Mouse (Mus musculus) intestine, embryonic 16.5 days (tissue): ENCODE results near the gene Ccdc71. TPM values are rescaled to one million over a fixed set of nuclear protein-coding genes. Genes with fewer than 3 reads are reported as not detected.

ENCODE experiments used
- ATAC-seq: fragments of 200-750 bp; cut with Nextera tagmentation; 2 replicates; pipeline ENCODE4 v1.8.0; 2017; ENCODE audit warnings: moderate TSS enrichment, moderate library complexity
- H3K27ac ChIP-seq: fragments of 300-500 bp; sonication (generic); 2 replicates; pipeline ENCODE4 v1.5.1; 2014; ENCODE audit warnings: mild to moderate bottlenecking, low read length
- H3K27me3 ChIP-seq: fragments of 300-500 bp; sonication (generic); replicated peaks from 2 replicates; pipeline ENCODE4 v1.6.1; 2014; ENCODE audit warnings: low read length, control low read depth, mixed read lengths; ENCODE audit not compliant: control insufficient read depth, insufficient read depth
- H3K36me3 ChIP-seq: fragments of 300-500 bp; sonication (generic); 2 replicates; pipeline ENCODE4 v1.6.1; 2014; ENCODE audit warnings: low read length, control low read depth; ENCODE audit not compliant: control insufficient read depth, insufficient read depth
- H3K4me1 ChIP-seq: fragments of 300-500 bp; sonication (generic); 2 replicates; pipeline ENCODE4 v1.6.1; 2014; ENCODE audit warnings: low read length, control low read depth, mixed read lengths; ENCODE audit not compliant: control insufficient read depth, insufficient read depth
- H3K4me2 ChIP-seq: fragments of 300-500 bp; sonication (generic); 2 replicates; pipeline ENCODE4 v1.6.1; 2014; ENCODE audit warnings: low read depth, low read length, control low read depth
- H3K4me3 ChIP-seq: fragments of 300-500 bp; sonication (generic); 2 replicates; pipeline ENCODE4 v1.5.1; 2014; ENCODE audit warnings: mild to moderate bottlenecking, low read length
- H3K9ac ChIP-seq: fragments of 300-500 bp; sonication (generic); 2 replicates; pipeline ENCODE4 v1.6.1; 2014; ENCODE audit warnings: low read depth, low read length
- H3K9me3 ChIP-seq: fragments of 300-500 bp; sonication (generic); 2 replicates; pipeline ENCODE4 v1.6.1; 2016; ENCODE audit warnings: low read length, control low read depth; ENCODE audit not compliant: control insufficient read depth
- WGBS: fragments of 180-500 bp; shearing (Covaris S2); extraction: QIAGEN DNeasy Blood & Tissue Kit; methylation state at CpG from one replicate; pipeline ENCODE4 v1.1.7; 2014; 5-methylcytosine and 5-hydroxymethylcytosine counted together
- polyA plus RNA-seq: library from polyadenylated mRNA; unstranded; fragments of >200 nt; fragmentation: Nextera tagmentation; extraction: Ambion mirVana; gene quantifications from 2 replicates; pipeline ENCODE4 v1.2.1, GENCODE M21; 2015

Ccdc71 gene
- polyA plus RNA-seq, 1 experiment from 2014 or later = 53.5 TPM

DNA sequence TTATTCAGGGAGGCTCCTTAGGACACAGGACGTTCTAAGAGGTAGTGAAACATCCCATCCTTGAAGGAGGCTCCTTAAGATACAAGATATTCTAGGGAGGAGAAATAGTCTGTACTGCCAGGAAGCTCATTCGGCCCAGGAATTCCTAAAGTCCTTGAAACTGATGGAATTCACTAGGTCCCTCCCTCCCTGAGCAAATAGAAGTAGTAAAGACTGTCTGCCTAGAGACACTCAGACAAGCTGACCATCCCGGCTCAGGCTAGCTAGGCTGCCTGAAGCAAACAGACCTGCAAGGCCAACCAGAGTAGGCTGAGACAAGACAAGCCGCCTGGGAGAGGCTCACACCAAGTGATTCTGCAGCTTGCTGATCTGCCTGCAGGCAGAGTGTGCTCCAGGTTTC is 9.5 kb downstream of the Ccdc71 start:
- Histone ChIP-seq H3K4me3 (no peak overlapping the region), H3K4me2 (no peak overlapping the region), H3K4me1 (no peaks in the 10 kb centered on the region), H3K9me3 (no peaks in the 10 kb centered on the region), H3K27me3 (no peaks in the 10 kb centered on the region), H3K9ac (no peak overlapping the region), H3K27ac (0 out of 2 replicates have a peak overlapping the region, but pooled peaks have one; percentile 33), H3K36me3 (no peaks in the 10 kb centered on the region)
- ATAC-seq = no peak
- WGBS = 43% methylated on average over 4 of the region's 4 CpGs

DNA sequence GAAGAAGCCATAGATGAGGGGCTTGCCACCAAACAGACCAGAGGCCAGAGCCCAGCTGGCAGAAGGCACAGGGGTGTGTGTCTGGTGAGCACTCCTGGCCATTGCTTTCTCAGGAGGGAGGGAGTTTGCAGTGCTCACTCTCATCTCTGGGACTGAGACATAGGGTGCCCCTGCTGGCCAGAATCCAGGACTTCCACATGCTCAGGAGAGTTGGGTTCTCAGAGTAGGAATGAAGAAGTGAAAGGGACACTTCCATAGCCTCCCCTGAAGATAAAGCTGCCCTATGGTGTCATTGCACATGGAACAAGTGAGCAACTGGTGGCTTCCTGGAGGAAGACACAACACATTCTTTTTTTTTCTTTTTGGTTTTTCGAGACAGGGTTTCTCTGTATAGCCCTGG is 14.2 kb downstream of the Ccdc71 start:
- H3K4me3 ChIP-seq = no peak overlapping the region
- no peak overlapping the region for H3K9ac ChIP-seq
- H3K4me1 ChIP-seq = peaks cover 7% of the 10 kb centered on the region
- H3K36me3 ChIP-seq = no peaks in the 10 kb centered on the region
- H3K27me3 ChIP-seq = no peaks in the 10 kb centered on the region
- no peak for ATAC-seq
- no peak overlapping the region for H3K27ac ChIP-seq
- no peak overlapping the region for H3K4me2 ChIP-seq
- WGBS = 83% methylated on average over 1 of the region's 1 CpGs
- no peaks in the 10 kb centered on the region for H3K9me3 ChIP-seq

- Histone ChIP-seq H3K4me3 (peak overlapping the region; percentile 48), H3K36me3 (peaks cover 8% of the 10 kb centered on the region), H3K27me3 (no peaks in the 10 kb centered on the region), H3K4me2 (peak overlapping the region; percentile 58), H3K9me3 (no peaks in the 10 kb centered on the region), H3K9ac (peak overlapping the region; percentile 61), H3K27ac (peak overlapping the region; percentile 61), H3K4me1 (peaks cover 20% of the 10 kb centered on the region)
- ATAC-seq = peak; percentile 82
- under 1% methylated on average over 20 of the region's 20 CpGs for WGBS
Observed at GRCm38 (mm10) chr9:108478638-108479156, 18.4 kb downstream of the Ccdc71 start.

DNA sequence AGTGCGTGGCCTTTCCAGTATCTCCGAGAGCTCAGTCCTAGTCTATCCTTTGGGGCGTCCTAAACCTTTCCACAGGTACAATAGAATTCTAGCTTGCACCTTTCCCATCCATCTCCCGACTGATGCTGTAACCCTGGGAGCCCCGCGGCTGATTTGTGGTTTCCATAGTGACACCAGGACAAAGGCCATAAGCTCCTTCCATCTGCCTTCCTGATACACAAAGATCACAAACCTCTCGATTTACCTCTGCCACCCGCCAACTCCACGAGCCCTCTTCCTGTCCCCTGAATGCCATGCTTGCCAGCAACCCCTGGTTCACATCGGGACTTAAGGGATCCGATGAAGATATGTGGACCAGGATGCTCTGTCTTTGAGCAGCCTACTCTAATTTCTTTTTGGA is 18.9 kb downstream of the Ccdc71 start:
- WGBS = 34% methylated on average over 11 of the region's 11 CpGs
- H3K9me3 ChIP-seq = no peaks in the 10 kb centered on the region
- H3K27me3 ChIP-seq = no peaks in the 10 kb centered on the region
- H3K4me2 ChIP-seq = peak overlapping the region; percentile 58
- H3K36me3 ChIP-seq = peaks cover 11% of the 10 kb centered on the region
- peak overlapping the region; percentile 61 for H3K9ac ChIP-seq
- ATAC-seq = peak; percentile 10; the same call in 1 of the 2 replicates
- peak overlapping the region; percentile 61 for H3K27ac ChIP-seq
- H3K4me1 ChIP-seq = peaks cover 20% of the 10 kb centered on the region
- peak overlapping the region; percentile 57 for H3K4me3 ChIP-seq

DNA sequence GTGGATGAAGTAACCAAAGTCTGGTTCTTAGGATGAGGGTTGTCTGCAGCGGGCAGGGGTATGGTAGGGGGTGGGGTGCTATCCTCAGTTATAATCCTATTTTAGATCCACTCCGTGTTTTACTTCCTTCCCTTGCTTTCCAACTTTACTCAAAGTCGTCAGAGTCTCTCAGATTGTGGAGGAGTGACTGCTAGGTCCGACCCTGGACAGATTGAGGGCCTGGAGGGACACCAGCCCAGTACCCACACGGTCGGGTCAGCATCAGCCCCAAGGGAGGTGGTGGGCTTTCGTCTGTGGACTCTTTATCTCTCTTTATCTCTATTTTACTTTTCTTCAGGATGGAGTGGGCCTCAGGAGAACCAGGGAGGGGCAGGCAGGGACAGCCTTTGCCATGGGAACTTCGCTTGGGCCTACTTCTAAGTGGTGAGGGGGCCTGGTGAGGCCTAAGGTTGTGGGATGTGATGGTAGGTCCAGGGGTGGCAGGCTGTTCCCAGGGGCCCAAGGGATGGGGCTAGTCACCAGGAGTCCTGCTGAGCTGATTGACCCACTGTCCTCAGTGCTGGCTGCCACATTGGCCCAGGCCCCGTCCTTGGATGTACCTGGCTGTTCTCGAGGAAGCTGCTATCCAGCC is 19.5 kb downstream of the Ccdc71 start, which contains the start of gene Lamb2:
Lamb2 (plus strand) TSS at position 16 of the 631 bp plus-strand sequence.
- peaks cover 20% of the 10 kb centered on the region for H3K4me1 ChIP-seq
- no peaks in the 10 kb centered on the region for H3K9me3 ChIP-seq
- H3K9ac ChIP-seq = peak within 1 kb of the TSS; percentile 66
- peak; percentile 57 for ATAC-seq
- peaks cover 13% of the 10 kb centered on the region for H3K36me3 ChIP-seq
- H3K4me3 ChIP-seq = peak within 1 kb of the TSS; percentile 57
- H3K4me2 ChIP-seq = peak within 1 kb of the TSS; percentile 58
- 6% methylated on average over 10 of the region's 10 CpGs for WGBS
- peak within 1 kb of the TSS; percentile 61 for H3K27ac ChIP-seq
- H3K27me3 ChIP-seq = no peaks in the 10 kb centered on the region

- no peak for ATAC-seq
Observed at GRCm38 (mm10) chr9:108480813-108481519, 20.6 kb downstream of the Ccdc71 start.

GRCm38 (mm10) chr9:108481520-108482210 is 21.3 kb downstream of the Ccdc71 start:
- no peak overlapping the region for H3K4me3 ChIP-seq
- no peaks in the 10 kb centered on the region for H3K27me3 ChIP-seq
- H3K9ac ChIP-seq = no peak overlapping the region
- H3K27ac ChIP-seq = no peak overlapping the region
- peaks cover 18% of the 10 kb centered on the region for H3K36me3 ChIP-seq
- no peak overlapping the region for H3K4me2 ChIP-seq
- H3K4me1 ChIP-seq = peaks cover 20% of the 10 kb centered on the region
- no peak for ATAC-seq
- 89% methylated on average over 19 of the region's 19 CpGs for WGBS
- no peaks in the 10 kb centered on the region for H3K9me3 ChIP-seq

More at GRCm38 (mm10) chr9:108480813-108481519, 20.6 kb downstream of the Ccdc71 start:
- Histone ChIP-seq H3K36me3 (peaks cover 14% of the 10 kb centered on the region), H3K4me2 (peak overlapping the region; percentile 58; the same call in 1 of the 2 replicates), H3K27me3 (no peaks in the 10 kb centered on the region), H3K9me3 (no peaks in the 10 kb centered on the region), H3K9ac (no peak overlapping the region), H3K4me3 (peak overlapping the region; percentile 57; the same call in 1 of the 2 replicates), H3K27ac (no peak overlapping the region), H3K4me1 (peaks cover 20% of the 10 kb centered on the region)
- 90% methylated on average over 28 of the region's 28 CpGs for WGBS

GRCm38 (mm10) chr9:108483051-108483790 is 22.9 kb downstream of the Ccdc71 start:
- WGBS = 93% methylated on average over 18 of the region's 18 CpGs
- Histone ChIP-seq H3K9me3 (no peaks in the 10 kb centered on the region), H3K36me3 (peaks cover 23% of the 10 kb centered on the region), H3K27me3 (no peaks in the 10 kb centered on the region), H3K9ac (no peak overlapping the region), H3K27ac (no peak overlapping the region), H3K4me2 (no peak overlapping the region), H3K4me1 (peaks cover 20% of the 10 kb centered on the region), H3K4me3 (no peak overlapping the region)
- no peak for ATAC-seq
